Mouse (Mus musculus) myocyte (in vitro differentiated cells): ENCODE measurements around the gene Lkaaear1.

Experiments used
- CEBPB ChIP-seq: IDR thresholded peaks from 2 replicates; pipeline ENCODE4 v1.6.1; 2011; ENCODE audit warnings: mild to moderate bottlenecking, moderate library complexity; ENCODE audit not compliant: poor library complexity, insufficient read depth, severe bottlenecking
- MYOD1 ChIP-seq, 3 experiments: IDR thresholded peaks; one replicate each; pipeline ENCODE4 v1.6.1; 2011; ENCODE audit warnings: control low read depth in 2 of 3, low read depth in 2 of 3, mild to moderate bottlenecking in 2 of 3, moderate library complexity in 1 of 3; ENCODE audit not compliant: insufficient read length in 2 of 3, control insufficient read depth in 1 of 3
- POLR2A ChIP-seq: IDR thresholded peaks from one replicate; pipeline ENCODE4 v1.6.1; 2011; ENCODE audit warnings: low read depth, mild to moderate bottlenecking, control low read depth, moderate library complexity; ENCODE audit not compliant: insufficient read length
- POLR2AphosphoS2 ChIP-seq: IDR thresholded peaks from one replicate; pipeline ENCODE4 v1.6.1; 2011; ENCODE audit warnings: low read depth, control low read depth; ENCODE audit not compliant: insufficient read length
- TCF12 ChIP-seq: IDR thresholded peaks from one replicate; pipeline ENCODE4 v1.6.1; 2011; ENCODE audit warnings: mild to moderate bottlenecking, control low read depth; ENCODE audit not compliant: poor library complexity, insufficient read depth, severe bottlenecking
- USF1 ChIP-seq: IDR thresholded peaks from one replicate; pipeline ENCODE4 v1.6.1; 2011; ENCODE audit warnings: low read depth, mild to moderate bottlenecking, control low read depth, moderate library complexity

DNA sequence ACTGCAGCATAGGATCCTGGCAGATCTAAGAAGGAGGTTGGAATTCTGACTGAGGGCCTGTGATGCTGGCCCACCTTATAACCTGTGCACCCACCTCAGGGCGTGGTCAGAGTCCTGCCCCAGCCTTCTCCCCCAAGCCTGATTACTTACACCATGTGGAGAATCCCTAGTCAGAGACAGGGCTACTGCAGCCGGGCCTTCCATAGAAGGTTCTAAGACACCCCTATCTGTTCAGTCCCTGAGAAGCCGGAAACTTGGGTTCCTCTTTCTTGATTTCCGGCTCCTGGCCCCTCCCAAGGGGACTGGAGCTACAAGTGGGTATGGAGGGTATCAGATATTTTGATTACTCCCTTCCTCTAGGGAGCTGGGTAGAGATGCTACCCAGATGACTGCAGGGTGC is 6.7 kb downstream of the Lkaaear1 start:
- TF ChIP-seq MYOD1 (IDR thresholded peaks at IDR 0.05; ENCODE audit: control insufficient read depth in 1 of 3, insufficient read length in 2 of 3, low read depth in 2 of 3), result no peak
- TF ChIP-seq POLR2AphosphoS2, result no peak
- TF ChIP-seq TCF12, result no peak
- TF ChIP-seq CEBPB, result no peak
- no peak for TF ChIP-seq USF1
- no peak for TF ChIP-seq POLR2A
